In genomic region chr2:157914105-157914764, GRCm38 (mm10) we compare ENCODE assay signal across 9 mouse cellular contexts. TPM values are rescaled to one million over a fixed set of nuclear protein-coding genes. Genes with fewer than 3 reads are reported as not detected.
DNase-seq lines count a peak whose midpoint lies in the region; ATAC-seq and TF ChIP-seq lines count a peak whose summit lies in the region.
"Had no signal": no experiment of that assay in that cellular context is flagged by ENCODE, and none has a peak within 500 bp of the region (broad histone marks: within the 10 kb centered on the region; RNA-seq: fewer than 3 reads in every experiment).

Vstm2l (plus strand) TSS chr2:157914653.

- ATAC-seq in heart, postnatal 0 days (ENCODE audit: insufficient read depth, low read depth), result no peak
- peak; percentile 49 for ATAC-seq in forebrain, embryonic 14.5 days

- no peak within 1 kb of the TSS for H3K27ac ChIP-seq in heart, postnatal 0 days (ENCODE audit: low read depth)
- peak within 1 kb of the TSS; percentile 44; the same call in 1 of the 2 replicates for H3K27ac ChIP-seq in forebrain, embryonic 14.5 days (ENCODE audit: low read depth, low read length)

- no peaks in the 10 kb centered on the region for H3K4me1 ChIP-seq in heart, postnatal 0 days (ENCODE audit: control insufficient read depth, insufficient read depth)
- H3K4me1 ChIP-seq in forebrain, embryonic 14.5 days (ENCODE audit: control insufficient read depth, insufficient read depth, low read length), result peaks cover 4% of the 10 kb centered on the region; the same call in 1 of the 2 replicates

- DNase-seq in heart, postnatal 0 days (ENCODE audit: low spot score), result no peak
- DNase-seq in heart, postnatal 4 days, result no peak
- peak; percentile 90 for DNase-seq in brain, adult 2 months (ENCODE audit: low read depth, low spot score)
- DNase-seq in forebrain, embryonic 14.5 days (ENCODE audit: low spot score), result peak; percentile 86
- peak; percentile 64 to 67 for DNase-seq in layer of hippocampus, postnatal 14 days (ENCODE audit: low spot score in 2 of 2)
- peak; percentile 59 for DNase-seq in neural tube, embryonic 10.5 days (ENCODE audit: extremely low spot score, low spot score)
- DNase-seq in urinary bladder, postnatal 4 days (ENCODE audit: low spot score in 2 of 2), result no peak
- no peak for DNase-seq in gastrocnemius, postnatal 36 days

- H3K9me3 ChIP-seq in heart, postnatal 0 days (replicated peaks; ENCODE audit: control insufficient read depth, low read length), result no peaks in the 10 kb centered on the region
- no peaks in the 10 kb centered on the region for H3K9me3 ChIP-seq in forebrain, embryonic 14.5 days (replicated peaks; ENCODE audit: control insufficient read depth, low read length)

- H3K9ac ChIP-seq in heart, postnatal 0 days (replicated peaks; ENCODE audit: low read depth, low read length), result no peak within 1 kb of the TSS
- peak within 1 kb of the TSS; percentile 73 for H3K9ac ChIP-seq in forebrain, embryonic 14.5 days (ENCODE audit: low read length)

- WGBS in heart, postnatal 0 days, result 4% methylated on average over 55 of the region's 62 CpGs
- 2% methylated on average over 59 of the region's 62 CpGs for WGBS in forebrain, embryonic 14.5 days

- TF ChIP-seq EP300 in heart, postnatal 0 days (IDR thresholded peaks at IDR 0.05; ENCODE audit: low read depth), result no peak

- 0 out of 2 replicates have a peak within 1 kb of the TSS, but pooled peaks have one; percentile 6 for H3K4me2 ChIP-seq in heart, postnatal 0 days (ENCODE audit: low read depth, low read length)
- H3K4me2 ChIP-seq in forebrain, embryonic 14.5 days (ENCODE audit: low read length), result peak within 1 kb of the TSS; percentile 77

- no peak for TF ChIP-seq CTCF in heart, postnatal 0 days (IDR thresholded peaks at IDR 0.05; ENCODE audit: low read depth)

- no peaks in the 10 kb centered on the region for H3K36me3 ChIP-seq in heart, postnatal 0 days (replicated peaks; ENCODE audit: control insufficient read depth, insufficient read depth, low read length)
- H3K36me3 ChIP-seq in forebrain, embryonic 14.5 days (ENCODE audit: control insufficient read depth, insufficient read depth, low read length), result no peaks in the 10 kb centered on the region

- intact Hi-C loops in gastrocnemius, postnatal 36 days (cut with DNase I), result no loop called here

- H3K4me3 ChIP-seq in heart, postnatal 0 days (ENCODE audit: low read depth, low read length), result no peak within 1 kb of the TSS
- H3K4me3 ChIP-seq in forebrain, embryonic 14.5 days (ENCODE audit: low read depth, low read length), result peak within 1 kb of the TSS; percentile 49

- peaks cover 56% of the 10 kb centered on the region for H3K27me3 ChIP-seq in heart, postnatal 0 days (ENCODE audit: control insufficient read depth, insufficient read depth, low read length)
- H3K27me3 ChIP-seq in forebrain, embryonic 14.5 days (replicated peaks; ENCODE audit: control insufficient read depth, insufficient read depth, low read length), result peaks cover 33% of the 10 kb centered on the region

RNA-seq across cellular contexts. Expression of gene Vstm2l, which starts in this region (rescaled TPM):
- not detected in 2 replicates for total RNA-seq in heart, postnatal 0 days (2014; rRNA removed; ENCODE audit: low replicate concordance)
- 0.08 TPM in 1 of 2 replicates, not detected in the other for polyA plus RNA-seq in heart, postnatal 0 days (2015; fragmentation: Nextera tagmentation; extraction: Ambion mirVana)
- total RNA-seq in heart, postnatal 4 days (2021), result under 1 TPM in 1 of 2 experiments, not detected in 1; 0.32 TPM
- 4.7 and 6.8 TPM in 2 replicates for polyA plus RNA-seq in forebrain, embryonic 14.5 days (2014; fragmentation: Nextera tagmentation; extraction: Ambion mirVana)
- total RNA-seq in layer of hippocampus, postnatal 14 days (2021), result 100 to 1,000 TPM; 140 to 144 TPM
- not detected for total RNA-seq in gastrocnemius, postnatal 36 days (2021)
- total RNA-seq: MEL had no signal

Comparison
In these comparisons a context has a peak if more than half of its experiments do, and no peak if none do; other contexts are left out.
1. RNA of gene Vstm2l (total RNA-seq): 140 to 144 TPM in layer of hippocampus, postnatal 14 days; 0.32 TPM in heart, postnatal 4 days, not detected in heart, postnatal 0 days and not detected in gastrocnemius, postnatal 36 days; every median in the first group is over 100 times any median in the second.
2. DNase-seq: peak in brain, adult 2 months (single experiment), forebrain, embryonic 14.5 days (single experiment), layer of hippocampus, postnatal 14 days (2 of 2) and neural tube, embryonic 10.5 days (single experiment); none in heart, postnatal 0 days (single experiment), heart, postnatal 4 days (single experiment), urinary bladder, postnatal 4 days (0 of 2) and gastrocnemius, postnatal 36 days (0 of 2).